Mouse (Mus musculus): Measurements from ENCODE around the gene Cops8. TPM values are rescaled to one million over a fixed set of nuclear protein-coding genes. Genes with fewer than 3 reads are reported as not detected.

Gene Cops8
- polyA plus RNA-seq, 1 experiment = 55.7 TPM

GRCm38 (mm10) chr1:90662491-90662890 lies 59.7 kb downstream of the Cops8 start:
- Histone ChIP-seq H3K27me3 (ENCODE audit: control insufficient read depth, insufficient read depth, low read length) (no peaks in the 10 kb centered on the region), H3K27ac (ENCODE audit: control insufficient read depth, insufficient read depth, low read depth, low read length) (no peak overlapping the region), H3K36me3 (ENCODE audit: control insufficient read depth, insufficient read depth, low read length) (no peaks in the 10 kb centered on the region), H3K4me3 (ENCODE audit: control insufficient read depth, low read depth, low read length) (no peak overlapping the region), H3K4me1 (ENCODE audit: control insufficient read depth, insufficient read depth, low read length) (no peaks in the 10 kb centered on the region)
- TF ChIP-seq POLR2A (IDR thresholded peaks at IDR 0.05; ENCODE audit: control insufficient read depth, low read depth, low read length) (no peak), CTCF (IDR thresholded peaks at IDR 0.05; ENCODE audit: control insufficient read depth, insufficient read depth, insufficient replicate concordance, low read depth, low read length) (no peak)

Other genes starting within 250 kb of the Cops8 start
- gene Col6a3, start 241.0 kb downstream of the Cops8 start, polyA plus RNA-seq (2012; rRNA removed) = 5.3 and 5.8 TPM in 2 replicates